In the genomic region with DNA sequence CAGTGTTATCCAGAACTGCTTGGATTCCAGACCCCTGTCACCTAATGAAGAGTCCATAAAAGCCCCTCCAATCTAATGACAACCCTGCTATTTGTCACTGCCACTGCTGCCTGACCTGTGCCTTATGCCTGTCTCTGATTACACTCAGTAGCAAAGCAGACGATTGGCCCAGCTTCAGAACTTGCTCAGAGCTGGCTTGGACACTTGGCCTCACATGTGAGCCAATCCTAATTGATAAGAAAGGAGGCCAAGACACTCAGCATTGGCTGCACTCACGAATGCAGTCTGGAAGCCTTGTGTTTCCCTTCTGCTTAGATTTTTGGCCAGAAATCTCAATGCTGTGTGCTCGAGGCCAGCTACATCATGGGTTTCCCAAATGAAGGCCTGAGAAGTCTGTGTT, we compare ENCODE assay signal across 8 mouse cellular contexts. TPM values are rescaled to one million over a fixed set of nuclear protein-coding genes. Genes with fewer than 3 reads are reported as not detected.
A peak's percentile ranks its signal among the peaks of the same experiment; 100 is the strongest.
DNase-seq lines count a peak whose midpoint lies in the region; ATAC-seq and TF ChIP-seq lines count a peak whose summit lies in the region.

No protein-coding gene starts in this region.

- no peak for TF ChIP-seq EP300 in liver, postnatal 0 days (IDR thresholded peaks at IDR 0.05; ENCODE audit: low read depth)

- 0 out of 2 replicates have a peak, but pooled peaks have one; percentile 32 for ATAC-seq in hindbrain, embryonic 16.5 days
- no peak for ATAC-seq in hindbrain, embryonic 14.5 days (ENCODE audit: low FRiP score)
- ATAC-seq in liver, postnatal 0 days: no peak

- intact Hi-C loops in gastrocnemius, postnatal 36 days (cut with DNase I): no loop called here

- no peaks in the 10 kb centered on the region; the same call in 1 of the 2 replicates for H3K4me1 ChIP-seq in hindbrain, embryonic 16.5 days (ENCODE audit: control insufficient read depth, insufficient read depth, low read depth, low read length)
- H3K4me1 ChIP-seq in hindbrain, embryonic 14.5 days (replicated peaks; ENCODE audit: control insufficient read depth, insufficient read depth, low read length): 0 out of 2 replicates have a peak, but pooled peaks cover 3% of the 10 kb centered on the region
- H3K4me1 ChIP-seq in liver, postnatal 0 days (ENCODE audit: insufficient read depth): peaks cover 31% of the 10 kb centered on the region

- no peaks in the 10 kb centered on the region; the same call in 1 of the 2 replicates for H3K9me3 ChIP-seq in hindbrain, embryonic 16.5 days (ENCODE audit: control insufficient read depth, low read length)
- H3K9me3 ChIP-seq in hindbrain, embryonic 14.5 days (ENCODE audit: control insufficient read depth, low read length): peaks cover 7% of the 10 kb centered on the region; the same call in 1 of the 2 replicates
- peaks cover 6% of the 10 kb centered on the region; the same call in 1 of the 2 replicates for H3K9me3 ChIP-seq in liver, postnatal 0 days (ENCODE audit: low read length)

- H3K27ac ChIP-seq in hindbrain, embryonic 16.5 days (ENCODE audit: low read depth, low read length): no peak overlapping the region
- H3K27ac ChIP-seq in hindbrain, embryonic 14.5 days: no peak overlapping the region
- H3K27ac ChIP-seq in liver, postnatal 0 days (ENCODE audit: low read depth): peak overlapping the region; percentile 81

- H3K9ac ChIP-seq in hindbrain, embryonic 16.5 days (ENCODE audit: low read depth, low read length): no peak overlapping the region
- H3K9ac ChIP-seq in hindbrain, embryonic 14.5 days: no peak overlapping the region
- H3K9ac ChIP-seq in liver, postnatal 0 days (replicated peaks): no peak overlapping the region

- H3K36me3 ChIP-seq in hindbrain, embryonic 16.5 days (ENCODE audit: control insufficient read depth, insufficient read depth, low read length): no peaks in the 10 kb centered on the region
- no peaks in the 10 kb centered on the region for H3K36me3 ChIP-seq in hindbrain, embryonic 14.5 days (replicated peaks; ENCODE audit: control insufficient read depth, insufficient read depth)
- no peaks in the 10 kb centered on the region for H3K36me3 ChIP-seq in liver, postnatal 0 days (replicated peaks; ENCODE audit: insufficient read depth, low read length)

- no peak for TF ChIP-seq CTCF in liver, postnatal 0 days (IDR thresholded peaks at IDR 0.05; ENCODE audit: low read depth)

- H3K27me3 ChIP-seq in hindbrain, embryonic 16.5 days (replicated peaks; ENCODE audit: control insufficient read depth, insufficient read depth, low read length): no peaks in the 10 kb centered on the region
- no peaks in the 10 kb centered on the region for H3K27me3 ChIP-seq in hindbrain, embryonic 14.5 days (ENCODE audit: control insufficient read depth, insufficient read depth, low read length)
- no peaks in the 10 kb centered on the region for H3K27me3 ChIP-seq in liver, postnatal 0 days (ENCODE audit: insufficient read depth, low read length)

- H3K4me2 ChIP-seq in hindbrain, embryonic 16.5 days (ENCODE audit: low read length): no peak overlapping the region
- no peak overlapping the region for H3K4me2 ChIP-seq in hindbrain, embryonic 14.5 days (replicated peaks)
- H3K4me2 ChIP-seq in liver, postnatal 0 days (ENCODE audit: low read depth, low read length): no peak overlapping the region

- DNase-seq in hindbrain, embryonic 14.5 days (ENCODE audit: low spot score): no peak
- DNase-seq in c-Kit-negative CD71-positive TER-119-positive erythroid progenitor cells, embryonic 14.5 days (ENCODE audit: low read depth, low spot score): peak; percentile 31
- DNase-seq in gastrocnemius, postnatal 36 days: peak; percentile 42 to 56
- no peak for DNase-seq in liver, postnatal 0 days
- no peak for DNase-seq in spleen, postnatal 4 days (ENCODE audit: low spot score in 2 of 2)
- DNase-seq in left cerebral cortex, adult 9 months (ENCODE audit: low spot score in 2 of 2): no peak
- DNase-seq in frontal cortex, postnatal 25 days (ENCODE audit: low spot score in 2 of 2): no peak

- 58% methylated on average over 3 of the region's 3 CpGs for WGBS in hindbrain, embryonic 16.5 days
- WGBS in hindbrain, embryonic 14.5 days: 68% methylated on average over 3 of the region's 3 CpGs
- 50% methylated on average over 3 of the region's 3 CpGs for WGBS in liver, postnatal 0 days (ENCODE audit: insufficient replicate concordance)

- H3K4me3 ChIP-seq in hindbrain, embryonic 16.5 days (ENCODE audit: low read length): no peak overlapping the region
- H3K4me3 ChIP-seq in hindbrain, embryonic 14.5 days (replicated peaks; ENCODE audit: low read length): no peak overlapping the region
- H3K4me3 ChIP-seq in liver, postnatal 0 days (ENCODE audit: low read depth, low read length): no peak overlapping the region

RNA-seq across cellular contexts. Expression of a gene that starts 57.5 kb away (rescaled TPM):
- 17.7 and 27.1 TPM in 2 replicates for polyA plus RNA-seq in hindbrain, embryonic 16.5 days (2015; fragmentation: Nextera tagmentation; extraction: Ambion mirVana)
- polyA plus RNA-seq in hindbrain, embryonic 14.5 days (2014; fragmentation: Nextera tagmentation; extraction: Ambion mirVana): 40.1 and 41.4 TPM in 2 replicates
- total RNA-seq in gastrocnemius, postnatal 36 days (2021): 10 to 100 TPM; 19.1 to 19.2 TPM
- polyA plus RNA-seq in liver, postnatal 0 days (2015; fragmentation: Nextera tagmentation; extraction: Ambion mirVana): 3.7 and 5.2 TPM in 2 replicates

Comparison
In these comparisons a context has a peak if more than half of its experiments do, and no peak if none do; other contexts are left out.
1. DNase-seq: peak in c-Kit-negative CD71-positive TER-119-positive erythroid progenitor cells, embryonic 14.5 days (single experiment) and gastrocnemius, postnatal 36 days (2 of 2); none in hindbrain, embryonic 14.5 days (single experiment), liver, postnatal 0 days (single experiment), spleen, postnatal 4 days (0 of 2), left cerebral cortex, adult 9 months (0 of 2) and frontal cortex, postnatal 25 days (0 of 2).